Mouse (Mus musculus) C2C12 (cell line): Measurements from ENCODE around the gene Ttll1. TPM values are rescaled to one million over a fixed set of nuclear protein-coding genes. Genes with fewer than 3 reads are reported as not detected.

Experiments used
- H3K27me3 ChIP-seq: one replicate; pipeline ENCODE4 v1.6.1; 2011; ENCODE audit not compliant: control insufficient read depth, insufficient read depth, insufficient read length
- H3K36me3 ChIP-seq: one replicate; pipeline ENCODE4 v1.6.1; 2011; ENCODE audit not compliant: control insufficient read depth, insufficient read depth
- H3K4me3 ChIP-seq: one replicate; pipeline ENCODE4 v1.5.1; 2011; ENCODE audit warnings: mild to moderate bottlenecking, control low read depth; ENCODE audit not compliant: poor library complexity, insufficient read depth, severe bottlenecking
- H3K79me2 ChIP-seq: one replicate; pipeline ENCODE4 v1.6.1; 2011; ENCODE audit not compliant: control insufficient read depth, insufficient read depth
- H3K79me3 ChIP-seq: one replicate; pipeline ENCODE4 v1.6.1; 2011; ENCODE audit warnings: low read depth, control low read depth
- H3ac ChIP-seq: one replicate; pipeline ENCODE3; 2011; ENCODE audit warnings: low read depth; ENCODE audit not compliant: control insufficient read depth, insufficient read length
- CEBPB ChIP-seq: IDR thresholded peaks from one replicate; pipeline ENCODE4 v1.6.1; 2011; ENCODE audit warnings: low read depth, mild to moderate bottlenecking, control low read depth, moderate library complexity
- CTCF ChIP-seq: IDR thresholded peaks from one replicate; pipeline ENCODE4 v1.5.1; 2011; ENCODE audit not compliant: control insufficient read depth, insufficient read depth, insufficient read length
- FOSL1 ChIP-seq: IDR thresholded peaks from one replicate; pipeline ENCODE4 v1.8.0; 2011; ENCODE audit warnings: mild to moderate bottlenecking, low read length; ENCODE audit not compliant: poor library complexity, insufficient read depth, severe bottlenecking
- MAX ChIP-seq: IDR thresholded peaks from one replicate; pipeline ENCODE4 v1.6.1; 2011; ENCODE audit warnings: mild to moderate bottlenecking, control low read depth
- MYOD1 ChIP-seq: IDR thresholded peaks from one replicate; pipeline ENCODE4 v1.6.1; 2011; ENCODE audit warnings: low read depth; ENCODE audit not compliant: control insufficient read depth, insufficient read length
- MYOG ChIP-seq: IDR thresholded peaks from one replicate; pipeline ENCODE4 v1.6.1; 2011; ENCODE audit not compliant: control insufficient read depth, insufficient read length; ENCODE audit errors: extremely low read depth
- USF1 ChIP-seq: IDR thresholded peaks from one replicate; pipeline ENCODE4 v1.6.1; 2011; ENCODE audit warnings: low read depth, mild to moderate bottlenecking, control low read depth, moderate library complexity
- polyA plus RNA-seq: library from polyadenylated mRNA; unstranded; fragments of >200 nt; fragmentation: generic; extraction: Trizol; gene quantifications from one replicate; pipeline ENCODE4 v1.2.1, GENCODE M21; 2012; ENCODE audit warnings: missing spikeins

The Ttll1 gene
- polyA plus RNA-seq, 1 experiment, result 28.5 TPM

GRCm38 (mm10) chr15:83532606-83533005 lies 21.9 kb upstream of the Ttll1 start:
- H3K36me3 ChIP-seq, result no peaks in the 10 kb centered on the region
- peaks cover 12% of the 10 kb centered on the region for H3K27me3 ChIP-seq
- H3K79me2 ChIP-seq, result no peaks in the 10 kb centered on the region
- H3ac ChIP-seq, result no peak overlapping the region
- H3K4me3 ChIP-seq, result no peak overlapping the region
- no peak for TF ChIP-seq CEBPB
- TF ChIP-seq USF1, result no peak
- no peak for TF ChIP-seq MYOG
- TF ChIP-seq FOSL1, result no peak
- TF ChIP-seq MYOD1, result no peak
- no peak for TF ChIP-seq MAX
- TF ChIP-seq CTCF, result no peak
- H3K79me3 ChIP-seq, result no peaks in the 10 kb centered on the region

GRCm38 (mm10) chr15:83531961-83532469 lies 21.3 kb upstream of the Ttll1 start:
- Histone ChIP-seq H3K27me3 (peaks cover 18% of the 10 kb centered on the region), H3K36me3 (no peaks in the 10 kb centered on the region), H3ac (no peak overlapping the region), H3K79me2 (no peaks in the 10 kb centered on the region), H3K79me3 (no peaks in the 10 kb centered on the region), H3K4me3 (no peak overlapping the region)
- TF ChIP-seq FOSL1 (no peak), USF1 (no peak), MYOD1 (no peak), MYOG (no peak), CTCF (peak; percentile 2), CEBPB (no peak), MAX (no peak)

GRCm38 (mm10) chr15:83530688-83531087 lies 20.0 kb upstream of the Ttll1 start:
- Histone ChIP-seq H3K27me3 (peaks cover 18% of the 10 kb centered on the region), H3K79me2 (no peaks in the 10 kb centered on the region), H3ac (no peak overlapping the region), H3K79me3 (no peaks in the 10 kb centered on the region), H3K36me3 (no peaks in the 10 kb centered on the region), H3K4me3 (no peak overlapping the region)
- TF ChIP-seq CEBPB (no peak), MAX (no peak), CTCF (no peak), MYOD1 (no peak), FOSL1 (no peak), MYOG (no peak), USF1 (no peak)

- H3K27me3 ChIP-seq, result peaks cover 18% of the 10 kb centered on the region
Measured at GRCm38 (mm10) chr15:83530233-83530632, 19.5 kb upstream of the Ttll1 start.

GRCm38 (mm10) chr15:83529765-83530164 lies 19.1 kb upstream of the Ttll1 start:
- no peaks in the 10 kb centered on the region for H3K79me2 ChIP-seq
- no peaks in the 10 kb centered on the region for H3K36me3 ChIP-seq
- H3ac ChIP-seq, result no peak overlapping the region
- no peak overlapping the region for H3K4me3 ChIP-seq
- no peaks in the 10 kb centered on the region for H3K79me3 ChIP-seq
- no peak for TF ChIP-seq MAX
- no peak for TF ChIP-seq FOSL1
- no peak for TF ChIP-seq USF1
- no peak for TF ChIP-seq MYOG
- TF ChIP-seq CTCF, result no peak
- no peak for TF ChIP-seq CEBPB
- TF ChIP-seq MYOD1, result no peak
- H3K27me3 ChIP-seq, result peaks cover 18% of the 10 kb centered on the region

More at GRCm38 (mm10) chr15:83530233-83530632, 19.5 kb upstream of the Ttll1 start:
- no peak for TF ChIP-seq CTCF
- no peaks in the 10 kb centered on the region for H3K79me2 ChIP-seq
- no peaks in the 10 kb centered on the region for H3K36me3 ChIP-seq
- no peak overlapping the region for H3ac ChIP-seq
- no peaks in the 10 kb centered on the region for H3K79me3 ChIP-seq
- H3K4me3 ChIP-seq, result no peak overlapping the region

- TF ChIP-seq CTCF (no peak), FOSL1 (no peak), CEBPB (no peak), MYOG (no peak), USF1 (no peak), MYOD1 (no peak), MAX (no peak)
- Histone ChIP-seq H3K36me3 (no peaks in the 10 kb centered on the region), H3K79me3 (no peaks in the 10 kb centered on the region), H3K79me2 (no peaks in the 10 kb centered on the region), H3ac (no peak overlapping the region), H3K4me3 (no peak overlapping the region), H3K27me3 (peaks cover 18% of the 10 kb centered on the region)
Measured at GRCm38 (mm10) chr15:83528892-83529291, 18.2 kb upstream of the Ttll1 start.
